Mouse (Mus musculus) hindlimb bud, embryonic 11.5 days (tissue): ENCODE measurements at regions not wholly inside any gene's neighbourhood (a gene's known extent, or its start where the extent isn't known, plus 50 kb on each side); places are given as distances from the start of the nearest gene placed in this dataset.

Source experiments
- DNase-seq: peaks from one replicate; pipeline ENCODE4 v3.0.0-alpha.2; 2012; ENCODE audit warnings: low read depth, low spot score; ENCODE audit errors: extremely low spot score

- DNase-seq, result no peak
Observed at GRCm38 (mm10) chr13:31481105-31481844, 74.7 kb upstream of the Foxq1 start.

DNA sequence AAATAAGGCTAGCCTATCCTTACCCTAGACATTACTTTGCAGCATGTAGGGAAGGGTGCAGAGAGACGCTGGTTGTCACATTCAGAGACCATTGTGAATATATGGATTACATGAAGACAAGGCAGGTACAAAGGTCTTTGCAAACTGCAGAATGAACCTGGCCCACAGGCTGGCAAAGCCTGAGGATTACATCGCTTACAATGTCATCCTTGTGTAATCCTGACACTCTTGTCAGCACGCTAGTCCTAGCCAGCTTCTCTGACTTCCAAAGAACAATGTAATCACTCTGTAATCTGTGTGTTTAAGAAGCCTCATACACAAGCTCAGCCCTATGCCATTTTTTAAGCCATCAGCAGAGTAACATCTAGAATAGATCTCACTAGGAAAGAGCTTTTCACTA, 69.6 kb upstream of the Foxq1 start:
- DNase-seq, result no peak

GRCm38 (mm10) chr13:31488186-31488585, 67.7 kb upstream of the Foxq1 start:
- DNase-seq, result no peak

DNA sequence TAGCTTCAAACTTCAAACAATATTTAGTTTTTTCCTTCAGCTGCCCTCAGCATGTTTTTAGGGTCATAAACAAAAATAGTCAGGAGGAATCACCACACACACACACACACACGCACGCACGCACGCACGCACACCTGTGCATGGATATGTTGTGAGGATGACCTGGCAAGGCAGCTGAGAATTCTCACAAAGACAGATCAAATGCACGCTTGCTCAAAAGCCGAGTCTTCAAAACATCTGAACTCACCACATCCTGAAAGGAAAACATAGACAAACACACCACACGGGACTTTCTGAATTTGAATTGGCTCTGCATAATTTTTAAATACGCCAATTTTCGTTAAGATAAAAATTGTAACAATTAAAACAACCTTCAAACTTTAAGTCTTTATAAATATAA, 52.7 kb upstream of the Foxq1 start:
- DNase-seq, result no peak

DNA sequence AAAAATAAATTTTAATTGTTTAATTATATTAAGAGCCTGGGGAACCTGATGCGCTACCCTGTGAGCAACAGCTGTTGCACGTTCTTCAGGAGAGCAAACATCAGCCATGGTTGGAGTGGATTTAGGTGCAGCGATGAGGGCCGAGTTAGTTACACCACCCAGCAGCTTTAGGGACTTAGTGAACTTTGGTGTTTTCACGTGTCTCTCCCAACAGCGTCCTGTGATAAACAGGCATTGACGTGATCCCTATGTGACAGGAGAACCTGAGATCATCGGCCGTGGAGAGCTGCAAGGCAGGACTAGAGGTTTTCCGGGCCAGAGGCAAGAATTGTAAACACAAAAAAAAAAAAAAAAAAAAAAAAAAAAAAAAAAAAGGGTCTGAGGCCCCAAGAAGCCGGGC, 52.1 kb upstream of the Foxq1 start:
- DNase-seq, result no peak

DNA sequence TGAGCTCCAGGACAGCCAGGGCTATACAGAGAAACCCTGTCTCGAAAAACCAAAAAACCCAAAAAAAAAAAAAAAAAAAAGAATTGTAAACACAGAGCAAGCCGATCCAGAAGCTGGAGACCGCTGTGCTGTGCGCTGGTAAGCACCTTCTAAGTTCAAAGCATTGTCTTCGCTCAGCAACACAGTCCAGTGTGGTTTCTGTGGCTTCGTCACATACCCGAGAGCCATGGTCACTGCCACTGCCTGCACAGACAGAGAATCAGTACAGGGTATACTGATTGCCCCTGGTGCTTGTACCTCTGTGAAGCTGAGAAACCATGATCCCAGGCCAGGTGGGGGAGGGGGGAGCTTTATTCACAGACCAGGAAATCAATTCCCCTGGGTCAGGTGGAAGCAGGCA, 51.6 kb upstream of the Foxq1 start:
- DNase-seq, result no peak

- DNase-seq, result no peak
Observed at GRCm38 (mm10) chr13:31505386-31505785, 50.5 kb upstream of the Foxq1 start.
